Mouse (Mus musculus): ENCODE measurements around the gene Trove2. TPM values are rescaled to one million over a fixed set of nuclear protein-coding genes. Genes with fewer than 3 reads are reported as not detected.
A peak's percentile ranks its signal among the peaks of the same experiment; 100 is the strongest.

Trove2 gene
- polyA plus RNA-seq (2012; rRNA removed) (0.45 and 0.71 TPM in 2 replicates), polyA plus RNA-seq (2014; fragmentation: Nextera tagmentation; extraction: Ambion mirVana) (1.3 and 1.6 TPM in 2 replicates)

DNA sequence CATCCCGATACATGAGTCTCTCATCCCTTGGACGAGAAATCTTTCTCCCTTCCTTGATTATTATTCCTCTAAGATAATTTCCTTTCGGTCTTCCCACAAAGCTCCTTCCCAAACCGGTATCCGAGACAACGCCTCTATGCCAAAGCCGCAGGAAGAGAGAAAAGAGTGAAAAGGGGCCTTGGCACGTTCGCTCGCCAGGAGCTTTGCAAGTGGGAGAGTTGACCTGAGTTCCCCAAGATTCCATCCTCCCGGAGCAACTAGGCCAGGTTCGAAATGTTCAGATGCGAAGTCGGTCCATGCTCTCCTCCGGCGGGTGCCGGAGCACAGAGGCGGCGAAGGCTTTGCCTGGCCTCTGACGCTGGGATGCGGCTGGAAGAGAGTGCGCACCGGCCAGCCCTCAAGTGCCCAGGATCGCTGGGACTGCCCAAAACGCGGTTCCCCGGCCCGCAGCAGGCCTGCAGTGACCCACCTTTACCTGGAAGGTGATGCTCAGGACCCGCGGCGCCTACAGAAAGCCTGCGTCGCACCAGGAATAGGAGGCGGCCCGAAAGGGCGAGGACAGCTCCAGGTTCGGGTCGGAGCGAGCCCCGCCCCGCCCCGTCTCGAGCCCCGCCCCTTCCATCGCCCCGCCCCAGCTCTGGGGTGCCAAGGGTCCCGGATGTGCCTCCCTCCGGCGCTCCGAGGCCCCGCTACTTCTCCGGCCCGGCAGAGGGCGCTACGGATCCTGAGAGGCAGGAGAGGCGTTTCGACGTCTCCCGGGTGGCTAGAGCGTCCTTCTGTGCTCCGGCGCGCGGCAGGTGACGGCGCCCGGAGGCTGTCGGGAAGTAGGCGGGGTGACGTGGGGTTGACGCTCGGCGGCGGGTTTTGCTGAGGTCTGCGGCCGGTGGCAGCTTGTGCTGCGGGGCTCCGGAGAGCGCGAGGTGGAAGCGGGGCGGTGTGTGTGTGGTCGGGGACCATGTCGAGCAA, at the start of gene Trove2, which contains the start of gene Uchl5:
Gene Trove2, minus strand, starts transcription at position 623 of the 966 bp plus-strand sequence.
Gene Uchl5, plus strand, starts transcription at position 827 of the 966 bp plus-strand sequence.
- H3K27me3 ChIP-seq (ENCODE audit: control insufficient read depth, insufficient read depth, low read length), result peaks cover 3% of the 10 kb centered on the region
- no peaks in the 10 kb centered on the region for H3K9me3 ChIP-seq (ENCODE audit: control insufficient read depth, low read length)
- H3K4me2 ChIP-seq (ENCODE audit: low read depth), result peak within 1 kb of the TSS; percentile 81
- H3K9ac ChIP-seq (replicated peaks), result peak within 1 kb of the TSS; percentile 98
- H3K36me3 ChIP-seq (replicated peaks; ENCODE audit: control insufficient read depth, insufficient read depth, low read depth), result no peaks in the 10 kb centered on the region; the same call in 1 of the 2 replicates
- H3K27ac ChIP-seq, result peak within 1 kb of the TSS; percentile 68
- H3K4me1 ChIP-seq (replicated peaks; ENCODE audit: control insufficient read depth in 2 of 2, insufficient read depth in 2 of 2, low read length in 1 of 2), result peaks cover 3 to 7% of the 10 kb centered on the region in 2 experiments
- DNase-seq (ENCODE audit: low read depth in 3 of 3, low spot score in 3 of 3) (peak; percentile 94 to 98 (median 94)), ATAC-seq (ENCODE audit: insufficient read depth) (peak; percentile 92)
- WGBS (ENCODE audit: insufficient replicate concordance), result under 1% methylated on average over 81 of the region's 84 CpGs
- H3K4me3 ChIP-seq (ENCODE audit: insufficient read depth in 1 of 2, low read depth in 2 of 2, low read length in 2 of 2), result peak within 1 kb of the TSS; percentile 84 to 99
- peak; percentile 96 for TF ChIP-seq CTCF (IDR thresholded peaks at IDR 0.05; ENCODE audit: low read depth)
- TF ChIP-seq EP300 (IDR thresholded peaks at IDR 0.05; ENCODE audit: low read depth), result no peak

DNA sequence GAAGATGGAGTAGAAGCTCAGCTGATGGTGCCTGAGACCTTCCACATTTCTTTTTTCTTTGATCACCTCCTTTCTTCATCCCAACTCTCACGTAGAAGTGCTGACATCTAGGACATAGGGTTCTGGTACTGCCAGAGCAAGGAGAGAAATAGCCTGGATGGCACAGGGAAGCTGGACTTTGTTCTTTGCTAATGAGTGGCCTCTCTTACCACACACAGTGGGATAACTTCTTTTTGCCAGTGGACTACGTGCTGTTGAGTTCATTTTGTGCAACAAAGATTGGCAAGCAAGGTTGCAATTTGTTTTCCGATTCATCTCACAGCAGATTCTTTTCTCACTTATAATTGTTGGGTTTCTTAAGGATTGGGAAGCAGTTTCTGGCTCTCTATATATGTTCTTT, 45.8 kb upstream of the Trove2 start:
- Histone ChIP-seq H3K27me3 (ENCODE audit: control insufficient read depth, insufficient read depth, low read length) (no peaks in the 10 kb centered on the region), H3K4me1 (replicated peaks; ENCODE audit: control insufficient read depth in 2 of 2, insufficient read depth in 2 of 2, low read length in 1 of 2) (0 out of 4 replicates have a peak, but pooled peaks cover 0 to 2% of the 10 kb centered on the region in 2 experiments), H3K9ac (replicated peaks) (no peak overlapping the region), H3K4me3 (ENCODE audit: insufficient read depth in 1 of 2, low read depth in 2 of 2, low read length in 2 of 2) (no peak overlapping the region), H3K9me3 (ENCODE audit: control insufficient read depth, low read length) (no peaks in the 10 kb centered on the region), H3K4me2 (ENCODE audit: low read depth) (no peak overlapping the region), H3K27ac (no peak overlapping the region), H3K36me3 (replicated peaks; ENCODE audit: control insufficient read depth, insufficient read depth, low read depth) (no peaks in the 10 kb centered on the region)
- DNase-seq (ENCODE audit: low read depth in 3 of 3, low spot score in 3 of 3) (no peak), ATAC-seq (ENCODE audit: insufficient read depth) (no peak)
- TF ChIP-seq CTCF (IDR thresholded peaks at IDR 0.05; ENCODE audit: low read depth) (no peak), EP300 (IDR thresholded peaks at IDR 0.05; ENCODE audit: low read depth) (no peak)
- WGBS (ENCODE audit: insufficient replicate concordance), result 61% methylated on average over 3 of the region's 3 CpGs

DNA sequence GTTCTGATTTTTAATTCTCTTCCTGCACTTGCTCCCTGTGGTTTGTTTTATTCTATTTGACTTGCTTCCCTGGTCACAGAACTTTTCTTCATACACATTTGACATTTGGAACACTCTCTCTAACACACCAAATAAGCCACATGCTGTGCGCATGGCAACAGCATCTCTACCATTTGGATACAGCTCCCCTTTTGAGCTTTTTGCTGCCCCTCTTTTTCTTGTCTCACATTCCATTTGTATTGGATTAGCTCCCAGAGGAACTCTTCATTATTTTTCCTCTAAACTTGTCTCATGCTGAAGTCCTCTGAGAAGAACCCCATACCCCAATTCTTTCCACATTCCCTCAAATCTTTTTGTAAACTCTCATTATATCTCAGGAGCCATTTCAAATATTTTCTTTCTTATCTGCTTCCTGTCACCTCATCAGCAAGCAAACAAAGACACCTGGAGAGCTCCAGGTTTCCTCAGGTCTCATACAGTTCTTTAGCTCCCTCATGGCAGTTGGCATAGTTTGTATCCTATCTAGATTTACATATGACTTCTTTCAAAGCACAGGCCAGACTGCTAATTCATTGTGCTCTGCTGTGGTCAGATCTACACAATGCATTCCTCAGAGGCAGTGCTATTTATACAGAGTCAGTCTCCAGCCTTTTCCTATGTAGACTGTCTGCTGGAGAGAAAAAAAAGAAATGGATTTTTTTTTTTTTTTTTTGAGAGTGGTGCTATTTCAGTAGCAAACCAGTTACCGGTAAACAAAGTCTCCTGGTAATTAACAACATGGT, 43.4 kb upstream of the Trove2 start:
- 73% methylated on average over 2 of the region's 2 CpGs for WGBS (ENCODE audit: insufficient replicate concordance)
- DNase-seq (ENCODE audit: low read depth in 3 of 3, low spot score in 3 of 3) (no peak), ATAC-seq (ENCODE audit: insufficient read depth) (no peak)
- no peak overlapping the region for H3K9ac ChIP-seq (replicated peaks)
- no peaks in the 10 kb centered on the region for H3K9me3 ChIP-seq (ENCODE audit: control insufficient read depth, low read length)
- no peak for TF ChIP-seq EP300 (IDR thresholded peaks at IDR 0.05; ENCODE audit: low read depth)
- TF ChIP-seq CTCF (IDR thresholded peaks at IDR 0.05; ENCODE audit: low read depth), result no peak
- H3K36me3 ChIP-seq (replicated peaks; ENCODE audit: control insufficient read depth, insufficient read depth, low read depth), result no peaks in the 10 kb centered on the region
- no peak overlapping the region for H3K4me3 ChIP-seq (ENCODE audit: insufficient read depth in 1 of 2, low read depth in 2 of 2, low read length in 2 of 2)
- 0 out of 4 replicates have a peak, but pooled peaks cover 0 to 2% of the 10 kb centered on the region in 2 experiments for H3K4me1 ChIP-seq (replicated peaks; ENCODE audit: control insufficient read depth in 2 of 2, insufficient read depth in 2 of 2, low read length in 1 of 2)
- H3K27me3 ChIP-seq (ENCODE audit: control insufficient read depth, insufficient read depth, low read length), result no peaks in the 10 kb centered on the region
- no peak overlapping the region for H3K4me2 ChIP-seq (ENCODE audit: low read depth)
- no peak overlapping the region for H3K27ac ChIP-seq

DNA sequence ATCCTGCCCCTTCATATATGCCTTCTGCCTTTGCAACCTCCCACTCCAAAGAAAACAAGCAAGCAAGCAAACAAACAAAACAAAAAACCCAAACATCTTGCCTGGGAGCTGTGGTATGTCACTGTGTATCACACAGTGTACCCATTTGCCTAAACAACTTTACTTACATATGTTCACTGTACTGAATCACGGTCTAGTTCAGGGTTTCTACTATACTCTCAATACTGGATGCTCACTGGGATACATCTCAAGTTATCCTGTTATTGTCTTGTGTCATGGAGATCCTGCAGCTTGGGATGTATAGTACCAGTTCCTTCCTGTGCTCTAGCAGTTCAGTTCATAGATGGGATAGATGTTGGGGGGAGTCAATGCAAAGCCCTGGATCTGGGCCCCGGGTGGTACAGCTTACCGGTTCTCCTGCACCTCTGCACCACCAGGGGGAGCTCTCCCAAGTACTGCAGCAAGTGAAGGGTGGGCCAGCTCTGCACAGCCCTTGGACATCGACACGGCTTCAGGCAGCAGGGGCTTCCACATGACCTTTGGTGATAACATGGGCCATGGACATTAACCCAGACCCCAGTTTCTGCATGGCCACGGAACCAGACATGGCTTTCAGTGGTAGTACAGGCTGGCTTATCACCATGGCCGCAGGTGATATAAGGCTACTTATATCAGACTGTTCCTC, 37.0 kb upstream of the Trove2 start:
- no peak overlapping the region for H3K4me3 ChIP-seq (ENCODE audit: insufficient read depth in 1 of 2, low read depth in 2 of 2, low read length in 2 of 2)
- no peak overlapping the region for H3K4me2 ChIP-seq (ENCODE audit: low read depth)
- peak; percentile 37 to 46 (median 38) for DNase-seq (ENCODE audit: low read depth in 3 of 3, low spot score in 3 of 3)
- WGBS (ENCODE audit: insufficient replicate concordance), result 29% methylated on average over 7 of the region's 7 CpGs
- no peaks in the 10 kb centered on the region for H3K9me3 ChIP-seq (ENCODE audit: control insufficient read depth, low read length)
- no peaks in the 10 kb centered on the region for H3K27me3 ChIP-seq (ENCODE audit: control insufficient read depth, insufficient read depth, low read length)
- peak; percentile 81 for ATAC-seq (ENCODE audit: insufficient read depth)
- H3K36me3 ChIP-seq (replicated peaks; ENCODE audit: control insufficient read depth, insufficient read depth, low read depth), result no peaks in the 10 kb centered on the region; the same call in 1 of the 2 replicates
- no peak overlapping the region for H3K27ac ChIP-seq
- TF ChIP-seq CTCF (IDR thresholded peaks at IDR 0.05; ENCODE audit: low read depth), result peak; percentile 93
- TF ChIP-seq EP300 (IDR thresholded peaks at IDR 0.05; ENCODE audit: low read depth), result no peak
- no peak overlapping the region for H3K9ac ChIP-seq (replicated peaks)
- H3K4me1 ChIP-seq (replicated peaks; ENCODE audit: control insufficient read depth in 2 of 2, insufficient read depth in 2 of 2, low read length in 1 of 2), result no peaks in the 10 kb centered on the region
